Mouse (Mus musculus): Measurements from ENCODE around the gene Stard13. TPM values are rescaled to one million over a fixed set of nuclear protein-coding genes. Genes with fewer than 3 reads are reported as not detected.

The Stard13 gene
- polyA plus RNA-seq, 2 experiments from 2014 or later, result not detected

- ATAC-seq, result no peak
Observed at GRCm38 (mm10) chr5:151180176-151180785, 53.4 kb downstream of the Stard13 start.

DNA sequence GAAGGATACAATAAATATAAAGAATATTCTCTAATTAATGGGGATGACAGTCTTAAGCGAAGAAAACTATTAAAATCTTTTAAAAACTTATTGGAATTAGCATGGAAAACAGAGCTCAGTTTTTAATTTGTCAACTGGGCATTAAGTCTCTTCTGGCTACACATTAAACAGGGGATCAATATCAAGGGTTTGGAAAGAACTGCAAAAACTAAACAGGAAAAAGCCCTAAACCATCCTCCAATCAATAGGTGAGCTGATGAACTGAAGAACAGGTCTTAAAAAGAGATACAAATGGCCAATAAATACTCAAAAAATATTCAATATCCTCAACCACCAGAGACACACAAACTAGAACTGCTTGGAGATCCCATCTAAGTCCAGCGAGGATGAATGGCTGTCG lies 56.5 kb downstream of the Stard13 start:
- no peak for ATAC-seq

DNA sequence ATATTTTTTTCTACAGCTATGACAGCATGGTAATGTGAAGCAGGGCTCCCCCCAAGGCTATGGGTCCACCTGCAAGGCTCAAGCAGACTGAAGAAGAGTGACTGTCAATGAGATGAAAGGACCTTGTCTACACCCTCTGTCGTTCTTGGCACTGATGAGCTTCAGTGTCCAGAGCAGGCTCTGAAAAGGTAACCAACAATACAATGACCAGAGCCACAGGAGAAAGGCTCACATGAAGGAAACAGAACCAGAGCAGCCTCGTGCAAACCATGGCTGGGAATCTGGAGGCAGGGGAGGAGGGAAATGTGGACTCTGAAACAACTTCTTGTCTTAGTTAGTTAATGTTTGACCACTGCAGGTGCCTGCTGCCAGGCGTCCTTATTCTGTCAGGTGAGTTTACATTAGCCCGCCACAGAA lies 57.7 kb downstream of the Stard13 start:
- no peak for ATAC-seq

DNA sequence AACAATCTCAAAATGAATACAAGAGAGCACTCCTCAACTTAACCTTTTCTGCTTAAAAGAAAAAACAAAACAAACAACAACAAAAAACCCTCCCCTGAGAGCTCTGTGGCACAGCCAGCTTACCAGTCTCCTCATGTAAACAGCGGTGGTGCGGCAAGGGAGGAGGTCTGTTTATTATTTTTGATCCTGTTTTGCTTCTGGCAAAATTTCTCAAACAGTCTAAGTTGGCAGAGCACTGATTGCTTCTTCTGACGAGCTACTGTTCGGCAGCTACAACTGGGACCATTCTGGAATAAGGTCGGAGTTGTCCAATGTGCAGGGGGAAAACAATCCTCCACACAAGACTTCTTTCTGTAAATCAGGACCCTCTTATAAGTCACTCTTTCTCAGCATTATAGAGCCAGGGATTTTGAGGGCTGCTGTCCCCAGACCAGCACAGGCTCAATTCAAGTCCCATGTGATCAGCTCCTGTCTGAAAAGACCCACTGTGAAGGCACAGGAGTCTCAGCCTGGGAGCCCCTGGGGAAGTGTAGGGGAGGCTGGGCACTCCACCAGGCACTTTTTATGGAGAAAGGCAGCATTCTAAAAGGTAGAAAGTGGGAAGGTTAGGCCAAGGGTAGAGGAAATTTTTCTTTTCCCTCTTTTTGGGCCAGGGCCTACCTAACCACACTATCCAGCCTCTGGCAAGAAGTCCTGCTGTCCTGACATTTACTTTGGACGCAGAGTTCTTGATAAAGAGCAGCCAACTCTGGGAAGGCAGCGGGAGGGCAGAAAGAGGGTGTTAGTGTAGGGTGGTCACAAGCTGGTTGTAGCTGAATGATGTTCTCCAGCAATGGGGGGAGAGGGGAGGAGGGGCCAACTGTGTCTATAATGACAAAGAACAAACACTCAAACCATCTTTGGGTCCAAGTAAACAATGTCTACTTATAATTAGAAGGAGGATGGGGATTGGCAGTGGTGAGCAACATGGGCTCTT lies 58.9 kb downstream of the Stard13 start:
- ATAC-seq, result no peak

- no peak for ATAC-seq
Observed at GRCm38 (mm10) chr5:151173774-151174173, 59.9 kb downstream of the Stard13 start.

DNA sequence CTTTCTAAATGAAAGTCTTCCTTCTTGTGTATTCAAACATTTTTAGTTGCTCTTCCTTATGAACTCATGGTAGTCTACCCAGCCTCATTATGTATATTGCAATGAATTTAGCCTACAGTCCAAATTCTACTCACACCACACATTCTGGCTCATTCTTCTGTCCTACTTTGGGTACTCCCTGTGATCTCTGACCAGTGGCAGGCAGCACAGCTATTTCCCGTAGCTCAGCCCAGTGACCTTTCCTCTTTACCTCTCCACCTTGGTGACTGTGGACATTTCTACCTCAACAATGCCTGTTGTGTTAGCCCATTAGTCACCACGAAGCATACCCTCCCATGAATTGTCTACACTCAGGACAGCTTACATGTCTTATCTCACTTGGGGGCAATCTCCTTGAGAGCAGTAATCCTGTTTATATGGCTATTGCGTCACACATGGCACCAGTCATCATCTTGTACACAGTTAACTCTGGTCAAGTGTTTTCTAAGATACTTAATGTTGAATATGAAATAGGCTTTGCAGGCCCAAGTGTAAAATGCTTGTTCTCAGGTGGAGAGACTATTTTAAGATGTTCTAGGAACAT lies 63.4 kb downstream of the Stard13 start:
- no peak for ATAC-seq

DNA sequence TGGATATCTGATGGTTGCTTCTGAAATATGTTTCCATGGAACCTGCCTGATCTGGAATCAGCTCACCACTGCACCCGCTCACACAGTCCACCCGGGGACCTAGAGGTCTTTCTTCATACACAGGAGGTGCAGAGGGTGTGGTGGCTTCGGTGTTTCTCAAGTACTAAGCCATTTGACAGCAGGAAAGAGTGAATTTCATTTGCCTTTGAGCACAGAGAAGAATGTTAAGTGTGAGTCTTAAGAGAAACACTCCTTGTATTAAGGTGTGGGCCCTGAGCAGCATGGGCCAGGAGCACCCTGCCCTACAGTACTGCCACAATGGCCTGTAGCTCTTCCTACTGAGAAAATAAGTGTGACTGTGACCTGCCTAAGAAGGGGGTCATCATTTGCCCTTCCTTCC lies 65.4 kb downstream of the Stard13 start:
- no peak for ATAC-seq

DNA sequence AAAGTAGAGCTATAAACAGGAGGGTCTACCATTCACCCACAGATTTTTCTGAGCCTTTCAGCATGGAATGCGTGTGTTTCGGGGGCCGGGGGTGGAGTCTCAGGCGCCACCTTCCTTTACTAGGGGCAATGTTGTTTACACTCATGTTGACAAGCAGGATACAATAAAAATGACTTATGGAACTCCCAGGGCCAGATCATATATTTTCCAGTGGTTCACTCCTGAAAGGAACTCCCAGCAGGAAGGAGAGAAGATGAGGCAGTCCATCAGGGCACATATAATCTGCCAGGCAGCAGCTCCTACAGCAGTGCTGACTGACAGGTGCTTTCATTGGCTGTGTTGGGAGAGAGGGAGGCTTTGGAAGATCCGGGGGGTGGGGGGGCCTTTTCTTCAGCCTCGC lies 66.0 kb downstream of the Stard13 start:
- no peak for ATAC-seq

DNA sequence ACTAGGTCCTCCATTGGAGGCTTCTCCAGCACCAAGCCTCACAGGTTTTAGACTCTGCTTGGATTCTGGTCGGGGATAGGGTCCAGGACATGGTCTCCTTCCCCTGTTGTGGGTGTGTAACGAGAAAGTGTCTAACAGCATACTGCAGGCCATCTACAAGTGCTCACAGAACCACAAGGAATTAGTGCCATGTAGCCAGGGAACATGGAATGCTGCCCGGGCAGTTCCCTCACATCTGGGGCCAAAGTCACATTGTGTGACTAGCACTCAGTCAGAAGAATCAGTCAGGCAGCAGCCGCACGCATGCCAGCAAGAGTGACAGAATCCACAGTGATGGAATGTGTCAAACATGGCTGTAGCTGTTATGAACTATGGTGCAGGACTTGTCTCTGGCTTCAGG lies 67.4 kb downstream of the Stard13 start:
- ATAC-seq, result no peak

DNA sequence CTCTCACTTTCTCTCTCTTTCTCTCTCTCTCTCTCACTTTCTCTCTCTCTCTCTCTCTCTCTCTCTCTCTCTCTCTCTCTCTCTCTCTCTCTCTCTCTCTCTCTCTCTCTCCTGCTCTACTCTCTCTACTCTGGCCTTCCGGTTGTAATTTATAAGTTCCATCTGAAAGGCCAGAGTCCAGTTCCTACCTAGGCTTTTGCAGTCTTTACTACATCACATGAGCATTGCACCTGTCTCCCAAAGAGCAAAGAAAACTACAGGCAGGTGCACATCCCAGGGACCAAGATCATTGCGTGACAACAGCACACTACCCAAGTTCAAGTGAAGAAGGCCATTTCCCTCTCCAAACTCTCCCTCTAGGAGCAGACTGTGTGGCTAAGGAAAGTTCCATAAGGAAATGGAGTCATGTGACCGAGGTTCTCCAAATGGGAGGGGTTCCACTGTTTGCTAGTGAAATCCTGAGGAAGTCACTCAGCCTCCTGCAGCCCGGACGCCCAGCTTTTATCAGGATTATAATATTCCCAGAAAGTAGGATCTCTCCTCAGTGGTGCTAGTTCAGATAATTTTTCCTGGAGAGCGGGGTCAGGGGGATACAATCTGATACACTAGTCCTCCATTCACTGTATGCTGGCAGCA lies 68.1 kb downstream of the Stard13 start:
- ATAC-seq, result no peak

- ATAC-seq, result no peak
Observed at GRCm38 (mm10) chr5:151164815-151165214, 68.8 kb downstream of the Stard13 start.

GRCm38 (mm10) chr5:151162642-151163041 lies 71.0 kb downstream of the Stard13 start:
- ATAC-seq, result no peak

- ATAC-seq, result no peak
Observed at GRCm38 (mm10) chr5:151155247-151155646, 78.4 kb downstream of the Stard13 start.

GRCm38 (mm10) chr5:151154780-151155179 lies 78.9 kb downstream of the Stard13 start:
- ATAC-seq, result no peak

GRCm38 (mm10) chr5:151154030-151154429 lies 79.6 kb downstream of the Stard13 start:
- ATAC-seq, result no peak

DNA sequence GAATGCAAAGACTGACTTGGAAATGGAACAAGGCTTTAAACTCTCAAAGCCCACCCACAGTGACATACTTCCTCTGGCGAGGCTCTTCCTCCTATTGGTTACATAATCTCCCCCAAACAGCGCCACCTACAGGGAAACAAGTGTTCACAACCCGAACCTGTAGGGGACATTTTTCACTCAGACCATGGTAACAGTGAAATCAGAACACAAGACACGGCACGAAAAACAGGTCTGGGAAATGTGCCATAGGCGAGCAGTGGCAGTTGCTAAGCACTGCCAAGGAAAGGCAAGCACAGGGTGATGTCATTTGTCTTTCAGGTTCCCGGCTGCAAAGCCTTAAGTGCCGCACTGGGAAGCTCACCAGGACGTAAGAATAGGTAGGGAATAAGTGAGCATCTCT lies 82.1 kb downstream of the Stard13 start:
- no peak for ATAC-seq

DNA sequence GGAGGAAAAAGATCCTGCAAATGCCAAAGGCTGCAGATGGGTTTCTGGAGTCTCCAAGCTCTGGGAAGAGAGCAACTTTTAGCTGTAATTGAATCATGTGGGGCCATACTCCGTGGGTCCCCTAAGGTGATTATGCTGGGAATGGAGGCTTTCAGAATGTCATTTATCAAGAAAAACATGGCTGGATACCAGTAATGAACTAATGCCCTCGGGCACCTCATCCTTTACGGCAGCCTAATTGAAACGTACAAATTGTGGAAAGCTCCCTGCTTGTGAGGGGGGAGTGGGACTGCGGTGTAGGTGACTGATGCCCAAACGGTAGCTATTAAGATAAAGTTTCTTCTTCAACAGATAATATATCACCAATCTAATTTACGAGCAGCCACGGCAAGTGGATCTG lies 84.1 kb downstream of the Stard13 start:
- ATAC-seq, result no peak

GRCm38 (mm10) chr5:151148079-151148478 lies 85.6 kb downstream of the Stard13 start:
- ATAC-seq, result no peak

- no peak for ATAC-seq
Observed at GRCm38 (mm10) chr5:151145807-151146206, 87.8 kb downstream of the Stard13 start.

DNA sequence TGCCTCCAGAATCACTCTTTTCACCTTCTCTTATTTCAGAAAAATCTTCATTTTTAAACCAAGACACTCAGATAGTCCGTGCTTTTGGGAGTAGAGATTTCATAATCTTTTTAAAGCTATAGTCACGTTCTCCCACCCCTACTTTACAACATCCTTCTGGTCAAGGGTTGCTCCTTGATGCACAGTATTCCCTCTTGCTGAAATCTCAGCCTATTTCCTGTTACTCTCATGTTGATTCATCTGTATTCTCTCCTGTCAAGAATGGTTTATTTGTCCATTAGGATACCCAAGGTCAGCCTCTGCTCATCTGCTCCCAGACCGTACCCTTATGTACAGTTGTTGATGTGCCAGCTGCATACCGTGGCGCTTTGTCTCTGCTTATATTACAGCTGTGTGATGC lies 89.7 kb downstream of the Stard13 start:
- ATAC-seq, result no peak

DNA sequence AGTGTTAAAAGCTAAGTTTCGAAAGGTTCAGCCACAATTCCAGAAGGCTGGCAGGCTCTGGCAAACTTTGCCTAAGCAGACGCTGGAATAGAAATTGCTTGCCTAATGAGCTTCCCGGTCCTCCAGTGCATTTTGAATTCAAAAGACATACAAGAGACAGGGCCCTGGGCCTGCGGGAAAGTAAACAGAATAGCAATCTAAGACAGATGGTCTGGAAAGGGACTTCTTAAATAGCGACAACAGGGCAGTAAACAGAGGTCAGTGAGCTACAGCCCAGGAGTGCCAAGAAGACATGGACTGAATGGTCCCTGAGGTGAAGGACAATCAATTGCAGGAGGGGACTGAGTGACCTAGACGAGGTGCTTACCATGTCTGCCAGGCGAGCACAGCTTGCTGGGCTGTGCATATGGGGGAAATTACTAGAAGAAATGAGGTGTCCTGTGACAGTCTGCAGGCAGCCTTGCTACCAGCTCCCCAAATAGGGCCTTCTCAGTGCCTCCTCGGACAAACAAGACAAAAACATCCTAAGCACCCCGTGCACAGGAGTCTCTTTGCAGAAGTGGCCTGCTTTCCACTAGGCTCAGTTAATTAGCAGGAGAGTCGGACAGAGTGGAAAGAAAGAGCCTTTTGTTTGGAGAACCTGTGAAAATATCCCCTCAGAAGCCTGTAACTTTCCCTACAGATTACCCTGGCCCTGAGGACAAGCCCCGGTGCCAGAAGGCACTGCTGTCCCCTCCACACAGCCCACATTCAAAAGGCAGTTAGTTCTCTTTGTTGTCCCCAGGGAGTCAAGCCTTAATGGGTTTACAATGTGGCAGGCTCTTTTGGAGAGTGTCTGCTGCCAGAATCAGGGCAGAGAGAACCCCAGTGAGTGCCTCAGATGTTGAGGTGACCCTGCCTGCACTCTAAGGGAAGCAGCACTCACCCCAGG lies 90.7 kb downstream of the Stard13 start:
- ATAC-seq, result no peak

DNA sequence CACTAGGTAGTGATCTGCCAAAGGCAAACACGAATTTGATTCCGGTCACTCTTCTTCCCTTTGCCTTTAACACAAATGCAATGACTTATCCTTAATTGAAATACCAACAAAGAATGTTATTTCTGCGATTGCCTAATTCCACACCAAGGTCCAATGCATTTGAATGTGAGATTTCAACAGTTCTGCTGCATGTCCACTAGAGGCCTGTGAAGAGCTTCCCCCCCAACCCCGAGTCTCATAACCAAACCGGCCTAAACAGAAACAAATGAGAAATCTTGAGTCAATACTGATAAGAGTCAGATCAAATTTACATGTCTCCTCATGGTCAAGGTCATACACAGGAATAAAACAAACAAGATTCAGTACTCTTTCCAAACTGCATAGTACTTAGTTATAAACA lies 91.4 kb downstream of the Stard13 start:
- no peak for ATAC-seq

Measured in activated CD4-positive, CD25-positive, alpha-beta regulatory T cell, adult 4 months (primary cell).